Mouse (Mus musculus): ENCODE measurements at regions not wholly inside any gene's neighbourhood (a gene's known extent, or its start where the extent isn't known, plus 50 kb on each side); places are given as distances from the start of the nearest gene placed in this dataset.

DNA sequence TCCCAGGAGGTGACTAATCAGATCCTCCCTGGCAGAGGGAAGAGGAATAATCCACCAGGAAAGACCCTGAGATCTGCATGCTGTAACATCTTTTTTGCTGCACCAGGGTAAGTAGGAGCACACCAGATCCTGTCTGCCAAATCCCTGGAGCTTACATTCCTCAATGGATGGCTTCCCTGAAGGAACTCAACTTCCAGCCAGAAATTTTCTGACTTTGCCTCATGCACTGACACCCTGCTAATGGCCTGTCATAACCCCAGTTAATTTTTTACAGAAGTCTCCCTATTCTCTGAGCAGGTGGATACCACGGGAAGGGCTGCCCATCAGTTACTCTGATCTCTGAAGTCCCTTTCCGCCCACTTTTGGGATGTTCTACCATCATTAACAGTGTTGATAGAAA, 50.6 kb upstream of the Uxs1 start:
- no peak for DNase-seq (ENCODE audit: low read depth, low spot score)
- Histone ChIP-seq H3K9ac (ENCODE audit: insufficient read depth, low read depth, low read length, poor library complexity, severe bottlenecking) (no peak overlapping the region), H3K4me1 (ENCODE audit: control insufficient read depth in 2 of 2, insufficient read depth in 2 of 2, low read length in 2 of 2, poor library complexity in 1 of 2) (peaks cover 0 to 4% of the 10 kb centered on the region in 2 experiments; a peak in 1 of 4 replicates), H3K9me3 (ENCODE audit: control insufficient read depth, insufficient read depth, low read depth, low read length) (no peaks in the 10 kb centered on the region), H3K4me3 (ENCODE audit: insufficient read depth in 1 of 2, low read depth in 1 of 2, low read length in 2 of 2, poor library complexity in 1 of 2, severe bottlenecking in 1 of 2) (no peak overlapping the region), H3K27ac (ENCODE audit: insufficient read depth, low read depth, low read length, poor library complexity, severe bottlenecking) (no peak overlapping the region), H3K36me3 (ENCODE audit: control insufficient read depth, insufficient read depth, low read length, poor library complexity, severe bottlenecking) (no peaks in the 10 kb centered on the region)
- TF ChIP-seq HCFC1 (IDR thresholded peaks at IDR 0.05; ENCODE audit: borderline replicate concordance, insufficient read depth, low read length) (no peak), CHD2 (IDR thresholded peaks at IDR 0.05; ENCODE audit: low read depth, low read length) (no peak), MAFK (IDR thresholded peaks at IDR 0.05; ENCODE audit: insufficient read depth, low read depth, low read length) (no peak), ZNF384 (IDR thresholded peaks at IDR 0.05; ENCODE audit: low read depth, low read length) (no peak), ZC3H11A (IDR thresholded peaks at IDR 0.05; ENCODE audit: borderline replicate concordance, low read depth, low read length) (no peak)
- in situ Hi-C loops (cut with MboI; ENCODE audit: low sequenced_read_pairs in 2 of 2, unreplicated experiment in 2 of 2), result no loop called here

DNA sequence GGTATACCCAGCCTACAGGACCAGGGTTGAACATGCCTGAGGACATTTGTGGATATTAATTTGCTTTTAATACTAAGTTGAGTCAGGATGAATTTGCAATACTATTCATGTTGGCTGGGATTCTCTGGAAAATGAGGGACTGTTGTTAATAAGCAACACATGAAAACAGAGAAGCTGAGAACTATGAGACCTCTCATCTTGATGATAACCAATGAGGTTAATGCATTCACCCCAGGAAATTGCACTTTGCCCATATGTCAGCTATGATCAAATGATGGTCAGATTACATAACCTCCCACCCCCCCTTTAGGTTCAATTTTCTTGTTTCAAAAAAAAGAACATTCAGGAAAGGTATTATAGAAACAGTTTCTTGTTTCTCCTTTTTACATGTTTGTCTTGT, 50.1 kb upstream of the Uxs1 start:
- DNase-seq (ENCODE audit: low read depth, low spot score), result no peak
- Histone ChIP-seq H3K4me1 (ENCODE audit: control insufficient read depth in 2 of 2, insufficient read depth in 2 of 2, low read length in 2 of 2, poor library complexity in 1 of 2) (peaks cover 0 to 4% of the 10 kb centered on the region in 2 experiments; a peak in 1 of 4 replicates), H3K36me3 (ENCODE audit: control insufficient read depth, insufficient read depth, low read length, poor library complexity, severe bottlenecking) (no peaks in the 10 kb centered on the region), H3K9me3 (ENCODE audit: control insufficient read depth, insufficient read depth, low read depth, low read length) (no peaks in the 10 kb centered on the region), H3K9ac (ENCODE audit: insufficient read depth, low read depth, low read length, poor library complexity, severe bottlenecking) (no peak overlapping the region), H3K4me3 (ENCODE audit: insufficient read depth in 1 of 2, low read depth in 1 of 2, low read length in 2 of 2, poor library complexity in 1 of 2, severe bottlenecking in 1 of 2) (no peak overlapping the region), H3K27ac (ENCODE audit: insufficient read depth, low read depth, low read length, poor library complexity, severe bottlenecking) (no peak overlapping the region)
- in situ Hi-C loops (cut with MboI; ENCODE audit: low sequenced_read_pairs in 2 of 2, unreplicated experiment in 2 of 2), result no loop called here
- TF ChIP-seq MAFK (IDR thresholded peaks at IDR 0.05; ENCODE audit: insufficient read depth, low read depth, low read length) (no peak), ZNF384 (IDR thresholded peaks at IDR 0.05; ENCODE audit: low read depth, low read length) (no peak), HCFC1 (IDR thresholded peaks at IDR 0.05; ENCODE audit: borderline replicate concordance, insufficient read depth, low read length) (no peak), ZC3H11A (IDR thresholded peaks at IDR 0.05; ENCODE audit: borderline replicate concordance, low read depth, low read length) (no peak), CHD2 (IDR thresholded peaks at IDR 0.05; ENCODE audit: low read depth, low read length) (no peak)

Data from ES-E14 (cell line).